8 mouse cellular contexts compared by ENCODE assay signal in genomic region chr14:14013252-14013711, GRCm38 (mm10). TPM values are rescaled to one million over a fixed set of nuclear protein-coding genes. Genes with fewer than 3 reads are reported as not detected.
A peak's percentile ranks its signal among the peaks of the same experiment; 100 is the strongest.
DNase-seq lines count a peak whose midpoint lies in the region; ATAC-seq and TF ChIP-seq lines count a peak whose summit lies in the region.

No protein-coding gene starts in this region.

- peak; percentile 76 for ATAC-seq in hindbrain, embryonic 16.5 days
- peak; percentile 66 for ATAC-seq in lung, embryonic 15.5 days (ENCODE audit: borderline replicate concordance, extremely low read depth, low FRiP score, low TSS enrichment)

- peaks cover 3% of the 10 kb centered on the region; the same call in 1 of the 2 replicates for H3K4me1 ChIP-seq in cortical plate, adult 2 months (ENCODE audit: control insufficient read depth, insufficient read depth, low read length)
- peaks cover 13% of the 10 kb centered on the region for H3K4me1 ChIP-seq in hindbrain, embryonic 16.5 days (ENCODE audit: control insufficient read depth, insufficient read depth, low read depth, low read length)
- peaks cover 14% of the 10 kb centered on the region; the same call in 1 of the 2 replicates for H3K4me1 ChIP-seq in lung, embryonic 15.5 days

- H3K4me3 ChIP-seq in cortical plate, adult 2 months (ENCODE audit: insufficient read depth, low read length): peak overlapping the region; percentile 60
- peak overlapping the region; percentile 82 for H3K4me3 ChIP-seq in hindbrain, embryonic 16.5 days (ENCODE audit: low read length)
- H3K4me3 ChIP-seq in lung, embryonic 15.5 days: peak overlapping the region; percentile 79

- 0% methylated on average over 24 of the region's 27 CpGs for WGBS in hindbrain, embryonic 16.5 days
- WGBS in lung, embryonic 15.5 days: under 1% methylated on average over 22 of the region's 27 CpGs

- H3K27me3 ChIP-seq in hindbrain, embryonic 16.5 days (replicated peaks; ENCODE audit: control insufficient read depth, insufficient read depth, low read length): no peaks in the 10 kb centered on the region
- H3K27me3 ChIP-seq in lung, embryonic 15.5 days: no peaks in the 10 kb centered on the region

- H3K4me2 ChIP-seq in hindbrain, embryonic 16.5 days (ENCODE audit: low read length): peak overlapping the region; percentile 90
- H3K4me2 ChIP-seq in lung, embryonic 15.5 days: peak overlapping the region; percentile 82

- H3K36me3 ChIP-seq in hindbrain, embryonic 16.5 days (ENCODE audit: control insufficient read depth, insufficient read depth, low read length): no peaks in the 10 kb centered on the region
- H3K36me3 ChIP-seq in lung, embryonic 15.5 days: 0 out of 2 replicates have a peak, but pooled peaks cover 2% of the 10 kb centered on the region

- peak overlapping the region; percentile 97 for H3K9ac ChIP-seq in hindbrain, embryonic 16.5 days (ENCODE audit: low read depth, low read length)
- peak overlapping the region; percentile 93 for H3K9ac ChIP-seq in lung, embryonic 15.5 days

- H3K27ac ChIP-seq in cortical plate, adult 2 months (ENCODE audit: insufficient read depth, low read length): peak overlapping the region; percentile 84; the same call in 1 of the 2 replicates
- peak overlapping the region; percentile 98 for H3K27ac ChIP-seq in hindbrain, embryonic 16.5 days (ENCODE audit: low read depth, low read length)
- peak overlapping the region; percentile 99 for H3K27ac ChIP-seq in lung, embryonic 15.5 days

- no peak for TF ChIP-seq POLR2A in cortical plate, adult 2 months (IDR thresholded peaks at IDR 0.05; ENCODE audit: extremely low read depth, insufficient read depth, low read length)

- intact Hi-C loops in left cerebral cortex, postnatal 36 days (cut with DNase I): loop anchor here (2.0 kb wide), 1 partner anchor 52 kb away; the partner anchor contains the start of genes Atxn7 and Thoc7

- peak; percentile 22 to 39 for DNase-seq in left cerebral cortex, adult 18-20 months (ENCODE audit: low spot score in 2 of 2)
- no peak for DNase-seq in left cerebral cortex, postnatal 36 days (ENCODE audit: low spot score in 2 of 2)
- DNase-seq in MN1 (ENCODE audit: low spot score): peak; percentile 32
- peak; percentile 24 to 43 for DNase-seq in right cerebral cortex, postnatal 36 days (ENCODE audit: low spot score in 2 of 2)
- DNase-seq in frontal cortex, postnatal 25 days (ENCODE audit: low spot score in 2 of 2): no peak

- TF ChIP-seq CTCF in cortical plate, adult 2 months (IDR thresholded peaks at IDR 0.05; ENCODE audit: extremely low read depth, insufficient read depth, low read length): no peak

- H3K9me3 ChIP-seq in hindbrain, embryonic 16.5 days (ENCODE audit: control insufficient read depth, low read length): no peaks in the 10 kb centered on the region
- no peaks in the 10 kb centered on the region for H3K9me3 ChIP-seq in lung, embryonic 15.5 days

RNA-seq across cellular contexts. Expression of gene Thoc7, which starts 51.6 kb away (rescaled TPM):
- total RNA-seq in left cerebral cortex, adult 18-20 months (2021): 100 to 1,000 TPM in 1 of 2 experiments, 10 to 100 TPM in 1; 95.3 to 104 TPM
- total RNA-seq in left cerebral cortex, postnatal 36 days (2021): 10 to 100 TPM; 90.6 to 96.9 TPM
- polyA plus RNA-seq in cortical plate, adult 2 months (2012; rRNA removed): 82.4 and 85.8 TPM in 2 replicates
- 158 and 160 TPM in 2 replicates for polyA plus RNA-seq in hindbrain, embryonic 16.5 days (2015; fragmentation: Nextera tagmentation; extraction: Ambion mirVana)
- 168 and 189 TPM in 2 replicates for polyA plus RNA-seq in lung, embryonic 15.5 days (2015; fragmentation: Nextera tagmentation; extraction: Ambion mirVana)

RNA-seq across cellular contexts. Expression of gene Atxn7, which starts 52.0 kb away (rescaled TPM):
- 10 to 100 TPM; 24.6 to 28.3 TPM for total RNA-seq in left cerebral cortex, adult 18-20 months (2021)
- total RNA-seq in left cerebral cortex, postnatal 36 days (2021): 10 to 100 TPM; 24.4 to 30.5 TPM
- polyA plus RNA-seq in cortical plate, adult 2 months (2012; rRNA removed): 26.0 and 28.5 TPM in 2 replicates
- polyA plus RNA-seq in hindbrain, embryonic 16.5 days (2015; fragmentation: Nextera tagmentation; extraction: Ambion mirVana): 3.1 and 3.3 TPM in 2 replicates
- 3.4 and 4.9 TPM in 2 replicates for polyA plus RNA-seq in lung, embryonic 15.5 days (2015; fragmentation: Nextera tagmentation; extraction: Ambion mirVana)

Comparison
In these comparisons a context has a peak if more than half of its experiments do, and no peak if none do; other contexts are left out.
1. DNase-seq: peak in left cerebral cortex, adult 18-20 months (2 of 2), MN1 (single experiment) and right cerebral cortex, postnatal 36 days (2 of 2); none in left cerebral cortex, postnatal 36 days (0 of 2) and frontal cortex, postnatal 25 days (0 of 2).
2. Peak in every context shown above with its lines, with median percentiles within 50 percentile points of each other: H3K27ac ChIP-seq and H3K4me3 ChIP-seq.